Mouse (Mus musculus): Measurements from ENCODE around the gene Adprh.

- no peak for TF ChIP-seq CTCF (IDR thresholded peaks at IDR 0.05; ENCODE audit: extremely low read depth, insufficient read length, insufficient replicate concordance, low read depth, low read length)
- TF ChIP-seq POLR2A (IDR thresholded peaks at IDR 0.05; ENCODE audit: low read depth, low read length), result no peak
Observed at GRCm38 (mm10) chr16:38443721-38444464, 8.6 kb downstream of the Adprh start.
